Mouse (Mus musculus) adrenal gland, postnatal 10 days (tissue): ENCODE results near the gene Isyna1. TPM values are rescaled to one million over a fixed set of nuclear protein-coding genes. Genes with fewer than 3 reads are reported as not detected.

ENCODE experiments used
- DNase-seq: peaks from one replicate; pipeline ENCODE4 v3.0.0; 2021; ENCODE audit warnings: mixed read lengths
- total RNA-seq, 2 experiments: library from RNA; stranded (reverse); gene quantifications; 2 replicates each; pipeline ENCODE4 v1.2.3; 2021

Gene Isyna1
- total RNA-seq, 2 experiments from 2014 or later, result 59.4 to 59.8 TPM

GRCm38 (mm10) chr8:70602139-70602811, 8.1 kb downstream of the Isyna1 start:
- DNase-seq, result no peak

GRCm38 (mm10) chr8:70604558-70604957, 10.4 kb downstream of the Isyna1 start:
- DNase-seq, result no peak

GRCm38 (mm10) chr8:70605871-70606779, 12.0 kb downstream of the Isyna1 start:
- DNase-seq, result no peak

GRCm38 (mm10) chr8:70606780-70607602, 12.8 kb downstream of the Isyna1 start:
- no peak for DNase-seq

GRCm38 (mm10) chr8:70607603-70607897, 13.4 kb downstream of the Isyna1 start:
- DNase-seq, result peak; percentile 33

- DNase-seq, result peak; percentile 68
Measured at GRCm38 (mm10) chr8:70607898-70608748, 13.9 kb downstream of the Isyna1 start.

- DNase-seq, result no peak
Measured at GRCm38 (mm10) chr8:70608749-70609367, 14.7 kb downstream of the Isyna1 start, which contains the start of gene Ssbp4. Gene Ssbp4, minus strand, starts transcription at chr8:70608872.

GRCm38 (mm10) chr8:70609368-70609848, 15.2 kb downstream of the Isyna1 start:
- DNase-seq, result peak; percentile 92

GRCm38 (mm10) chr8:70609849-70610795, 15.9 kb downstream of the Isyna1 start:
- peak; percentile 89 for DNase-seq

GRCm38 (mm10) chr8:70610796-70611771, 16.9 kb downstream of the Isyna1 start:
- peak; percentile 95 for DNase-seq

- peak; percentile 93 for DNase-seq
Measured at GRCm38 (mm10) chr8:70611849-70612248, 17.7 kb downstream of the Isyna1 start.

- no peak for DNase-seq
Measured at GRCm38 (mm10) chr8:70613763-70614162, 19.6 kb downstream of the Isyna1 start.

GRCm38 (mm10) chr8:70614469-70614868, 20.3 kb downstream of the Isyna1 start:
- DNase-seq, result no peak

- no peak for DNase-seq
Measured at GRCm38 (mm10) chr8:70615281-70615680, 21.1 kb downstream of the Isyna1 start.

GRCm38 (mm10) chr8:70615894-70616293, 21.7 kb downstream of the Isyna1 start, which contains the start of gene Lrrc25:
Gene Lrrc25, plus strand, starts transcription at chr8:70616155.
- DNase-seq, result no peak

- DNase-seq, result peak; percentile 9
Measured at GRCm38 (mm10) chr8:70616645-70617044, 22.5 kb downstream of the Isyna1 start.

- DNase-seq, result no peak
Measured at GRCm38 (mm10) chr8:70617985-70618384, 23.8 kb downstream of the Isyna1 start.

- DNase-seq, result peak; percentile 59
Measured at GRCm38 (mm10) chr8:70618888-70619334, 24.7 kb downstream of the Isyna1 start.
